Mouse (Mus musculus): ENCODE measurements at regions not wholly inside any gene's neighbourhood (a gene's known extent, or its start where the extent isn't known, plus 50 kb on each side); places are given as distances from the start of the nearest gene placed in this dataset.

DNA sequence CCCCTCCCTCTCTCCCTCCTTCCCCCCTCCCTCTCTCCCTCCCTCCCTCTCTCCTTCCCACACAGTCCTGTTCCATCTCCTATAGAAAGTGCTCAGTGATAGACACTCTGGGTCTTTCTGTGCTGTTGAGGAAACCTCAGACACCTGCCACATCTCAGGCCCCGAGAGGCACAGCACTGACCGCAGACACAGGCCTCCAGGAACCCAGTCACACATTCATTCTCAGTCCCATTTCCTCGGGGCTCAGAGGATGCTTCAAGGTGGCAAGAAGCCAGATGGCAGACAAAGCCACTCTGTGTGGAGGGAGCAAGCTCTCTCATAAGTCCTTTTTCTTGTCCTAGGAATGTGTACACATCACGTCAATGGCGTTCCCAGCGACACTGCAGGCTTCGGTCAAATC, 502.0 kb downstream of the Sox2 start:
- no peak for DNase-seq (ENCODE audit: low spot score)
- no peak overlapping the region for H3K9ac ChIP-seq (replicated peaks; ENCODE audit: low read depth)
- H3K4me2 ChIP-seq (replicated peaks; ENCODE audit: low read depth, low read length): no peak overlapping the region
- no peaks in the 10 kb centered on the region for H3K9me3 ChIP-seq (ENCODE audit: low read length)
- no peak overlapping the region for H3K4me3 ChIP-seq (ENCODE audit: low read depth, low read length)
- no peak overlapping the region for H3K27ac ChIP-seq (ENCODE audit: low read length)
- H3K4me1 ChIP-seq (ENCODE audit: insufficient read depth, low read depth, low read length): no peaks in the 10 kb centered on the region; the same call in 1 of the 2 replicates
- ATAC-seq: no peak
- no peak for TF ChIP-seq CTCF (IDR thresholded peaks at IDR 0.05)
- no peak for TF ChIP-seq EP300 (IDR thresholded peaks at IDR 0.05)
- 54% methylated on average over 7 of the region's 7 CpGs for WGBS
- H3K27me3 ChIP-seq (replicated peaks; ENCODE audit: insufficient read depth, low read length): no peaks in the 10 kb centered on the region
- no peaks in the 10 kb centered on the region for H3K36me3 ChIP-seq (ENCODE audit: insufficient read depth, low read length)

DNA sequence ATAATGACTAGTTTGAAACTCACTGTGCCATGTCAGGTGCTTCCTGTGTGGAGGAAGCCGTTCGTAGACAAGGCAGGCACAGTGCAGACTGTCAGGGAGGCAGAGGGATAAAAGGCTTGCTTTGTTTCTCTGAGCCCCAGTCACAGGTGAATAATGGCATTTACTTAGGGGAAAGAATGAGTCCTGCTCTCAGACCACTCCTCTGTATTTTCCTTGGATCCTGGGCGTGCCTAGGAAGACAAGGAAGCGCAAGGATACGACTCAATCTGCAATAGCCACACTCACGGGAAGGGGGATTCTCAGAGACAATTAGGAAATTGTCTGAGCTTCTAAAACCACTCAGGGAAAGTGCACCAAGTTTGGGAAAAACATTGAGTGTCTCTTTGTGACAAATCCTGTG, 504.1 kb downstream of the Sox2 start:
- no peak overlapping the region for H3K4me3 ChIP-seq (ENCODE audit: low read depth, low read length)
- 48% methylated on average over 6 of the region's 6 CpGs for WGBS
- TF ChIP-seq CTCF (IDR thresholded peaks at IDR 0.05) (no peak), EP300 (IDR thresholded peaks at IDR 0.05) (no peak)
- H3K27me3 ChIP-seq (replicated peaks; ENCODE audit: insufficient read depth, low read length): no peaks in the 10 kb centered on the region
- no peaks in the 10 kb centered on the region; the same call in 1 of the 2 replicates for H3K4me1 ChIP-seq (ENCODE audit: insufficient read depth, low read depth, low read length)
- DNase-seq (ENCODE audit: low spot score): no peak
- H3K9ac ChIP-seq (replicated peaks; ENCODE audit: low read depth): no peak overlapping the region
- H3K4me2 ChIP-seq (replicated peaks; ENCODE audit: low read depth, low read length): no peak overlapping the region
- no peaks in the 10 kb centered on the region for H3K9me3 ChIP-seq (ENCODE audit: low read length)
- H3K27ac ChIP-seq (ENCODE audit: low read length): no peak overlapping the region
- no peaks in the 10 kb centered on the region for H3K36me3 ChIP-seq (ENCODE audit: insufficient read depth, low read length)
- ATAC-seq: no peak

DNA sequence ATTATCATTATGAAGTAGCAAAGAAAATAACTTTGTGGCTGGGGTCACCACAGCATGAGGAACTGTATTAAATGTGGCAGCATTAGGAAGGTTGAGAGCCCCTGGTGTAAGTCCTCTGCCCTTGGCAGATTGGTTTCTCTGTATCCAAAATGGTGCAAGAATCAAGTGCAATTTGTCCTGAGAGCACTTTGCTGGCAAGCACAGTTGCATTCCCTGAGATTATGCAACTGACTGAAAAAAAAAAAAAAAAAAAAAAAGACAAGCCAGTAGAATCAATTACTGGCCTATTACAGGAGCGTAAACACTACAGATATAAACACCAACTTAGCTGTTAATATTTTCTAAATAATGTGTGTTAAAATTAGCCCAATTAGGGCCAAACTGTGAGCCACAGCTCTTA, 518.5 kb downstream of the Sox2 start:
- no peak overlapping the region for H3K4me2 ChIP-seq (replicated peaks; ENCODE audit: low read depth, low read length)
- no peaks in the 10 kb centered on the region for H3K27me3 ChIP-seq (replicated peaks; ENCODE audit: insufficient read depth, low read length)
- H3K9me3 ChIP-seq (ENCODE audit: low read length): no peaks in the 10 kb centered on the region
- H3K36me3 ChIP-seq (ENCODE audit: insufficient read depth, low read length): no peaks in the 10 kb centered on the region
- DNase-seq (ENCODE audit: low spot score): peak; percentile 42
- no peaks in the 10 kb centered on the region for H3K4me1 ChIP-seq (ENCODE audit: insufficient read depth, low read depth, low read length)
- ATAC-seq: no peak; the same call in 1 of the 2 replicates
- H3K9ac ChIP-seq (replicated peaks; ENCODE audit: low read depth): no peak overlapping the region
- H3K27ac ChIP-seq (ENCODE audit: low read length): no peak overlapping the region
- no peak for TF ChIP-seq CTCF (IDR thresholded peaks at IDR 0.05)
- no peak for TF ChIP-seq EP300 (IDR thresholded peaks at IDR 0.05)
- H3K4me3 ChIP-seq (ENCODE audit: low read depth, low read length): no peak overlapping the region
- 83% methylated on average over 1 of the region's 1 CpGs for WGBS

DNA sequence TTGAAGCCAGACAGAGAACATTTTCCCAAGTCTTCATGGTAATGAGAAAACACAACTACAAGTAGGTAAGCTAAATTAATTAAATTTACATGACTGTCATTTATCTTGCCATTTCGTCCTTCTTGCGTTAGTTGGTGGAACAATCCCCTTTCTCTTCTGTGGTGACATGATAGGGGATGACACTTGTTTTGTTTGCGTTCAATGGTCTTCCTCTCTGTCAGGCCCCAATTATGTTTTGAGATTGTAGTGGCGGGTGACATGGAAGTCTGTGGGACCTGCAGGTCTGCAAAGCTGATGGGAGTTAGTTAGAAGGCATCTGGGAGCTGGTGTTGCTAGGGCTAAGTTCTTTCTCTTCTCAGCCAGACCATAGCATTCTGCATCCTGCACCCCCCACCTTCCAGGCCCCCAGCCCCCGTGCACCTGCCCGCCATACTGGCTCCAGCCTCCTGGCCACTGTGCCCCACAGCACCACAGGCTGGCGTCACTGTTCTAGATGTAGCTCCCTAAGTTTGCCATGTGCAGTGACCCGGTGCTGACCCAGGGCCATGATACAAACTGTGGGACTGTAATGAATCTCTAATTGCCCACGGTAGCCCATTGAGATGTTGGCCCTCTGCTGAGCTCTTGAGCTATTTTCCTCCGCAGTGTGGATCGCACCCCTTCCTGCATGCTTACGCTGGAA, 528.7 kb downstream of the Sox2 start:
- TF ChIP-seq CTCF (IDR thresholded peaks at IDR 0.05) (no peak), EP300 (IDR thresholded peaks at IDR 0.05) (no peak)
- 87% methylated on average over 11 of the region's 12 CpGs for WGBS
- Histone ChIP-seq H3K4me1 (ENCODE audit: insufficient read depth, low read depth, low read length) (no peaks in the 10 kb centered on the region), H3K27ac (ENCODE audit: low read length) (no peak overlapping the region), H3K27me3 (replicated peaks; ENCODE audit: insufficient read depth, low read length) (no peaks in the 10 kb centered on the region), H3K36me3 (ENCODE audit: insufficient read depth, low read length) (no peaks in the 10 kb centered on the region), H3K4me2 (replicated peaks; ENCODE audit: low read depth, low read length) (no peak overlapping the region), H3K9me3 (ENCODE audit: low read length) (no peaks in the 10 kb centered on the region), H3K4me3 (ENCODE audit: low read depth, low read length) (no peak overlapping the region), H3K9ac (replicated peaks; ENCODE audit: low read depth) (no peak overlapping the region)
- ATAC-seq (no peak), DNase-seq (ENCODE audit: low spot score) (no peak)

DNA sequence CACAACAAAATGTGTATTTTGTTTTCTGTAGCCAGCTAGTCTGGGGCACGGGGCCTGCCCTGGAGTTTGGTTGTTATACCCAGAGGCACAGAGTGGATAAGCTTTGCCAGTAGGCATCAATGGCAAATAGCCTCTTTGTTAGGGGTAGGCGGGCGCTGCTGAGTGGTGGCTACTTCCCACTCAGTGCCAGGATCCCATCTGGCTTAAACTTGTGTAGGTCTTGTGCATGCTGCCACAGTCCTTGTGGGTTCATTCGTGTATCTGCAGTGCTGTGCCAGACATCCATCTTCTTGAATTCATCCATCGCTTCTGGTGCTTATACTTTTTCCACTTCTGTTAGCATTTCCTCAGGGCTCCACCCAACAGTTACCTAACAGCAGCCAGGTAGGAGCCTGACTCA, 545.4 kb upstream of the Atp11b start:
- Histone ChIP-seq H3K4me3 (ENCODE audit: low read depth, low read length) (no peak overlapping the region), H3K36me3 (ENCODE audit: insufficient read depth, low read length) (no peaks in the 10 kb centered on the region), H3K4me1 (ENCODE audit: insufficient read depth, low read depth, low read length) (no peaks in the 10 kb centered on the region), H3K27ac (ENCODE audit: low read length) (no peak overlapping the region), H3K4me2 (replicated peaks; ENCODE audit: low read depth, low read length) (no peak overlapping the region), H3K27me3 (replicated peaks; ENCODE audit: insufficient read depth, low read length) (no peaks in the 10 kb centered on the region), H3K9ac (replicated peaks; ENCODE audit: low read depth) (no peak overlapping the region), H3K9me3 (ENCODE audit: low read length) (no peaks in the 10 kb centered on the region)
- no peak for ATAC-seq
- TF ChIP-seq EP300 (IDR thresholded peaks at IDR 0.05) (no peak), CTCF (IDR thresholded peaks at IDR 0.05) (no peak)
- DNase-seq (ENCODE audit: low spot score): no peak
- 79% methylated on average over 5 of the region's 5 CpGs for WGBS

DNA sequence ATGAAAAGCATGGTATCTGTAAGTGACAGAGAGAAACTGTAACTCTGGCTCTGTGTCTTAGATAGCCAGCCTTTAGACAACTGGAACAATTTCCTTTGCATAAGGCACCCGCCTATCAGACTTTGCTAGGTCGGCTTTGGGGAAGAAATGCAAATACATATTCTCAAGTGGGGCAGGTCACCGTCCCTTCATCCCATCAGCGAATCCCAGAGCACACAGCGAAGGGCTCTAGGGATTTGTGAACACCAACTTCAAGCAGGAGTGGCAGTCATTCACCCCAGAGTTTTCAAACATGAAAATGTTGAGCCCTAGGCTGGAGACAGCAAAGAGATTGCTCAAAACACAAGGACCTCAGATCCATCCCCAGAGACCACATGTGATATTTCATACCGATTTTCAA, 534.5 kb upstream of the Atp11b start:
- no peaks in the 10 kb centered on the region for H3K27me3 ChIP-seq (replicated peaks; ENCODE audit: insufficient read depth, low read length)
- H3K36me3 ChIP-seq (ENCODE audit: insufficient read depth, low read length): no peaks in the 10 kb centered on the region
- WGBS: 69% methylated on average over 6 of the region's 6 CpGs
- no peaks in the 10 kb centered on the region for H3K4me1 ChIP-seq (ENCODE audit: insufficient read depth, low read depth, low read length)
- H3K27ac ChIP-seq (ENCODE audit: low read length): no peak overlapping the region
- DNase-seq (ENCODE audit: low spot score) (no peak), ATAC-seq (no peak)
- H3K9ac ChIP-seq (replicated peaks; ENCODE audit: low read depth): no peak overlapping the region
- no peaks in the 10 kb centered on the region for H3K9me3 ChIP-seq (ENCODE audit: low read length)
- H3K4me3 ChIP-seq (ENCODE audit: low read depth, low read length): no peak overlapping the region
- no peak for TF ChIP-seq CTCF (IDR thresholded peaks at IDR 0.05)
- H3K4me2 ChIP-seq (replicated peaks; ENCODE audit: low read depth, low read length): no peak overlapping the region

DNA sequence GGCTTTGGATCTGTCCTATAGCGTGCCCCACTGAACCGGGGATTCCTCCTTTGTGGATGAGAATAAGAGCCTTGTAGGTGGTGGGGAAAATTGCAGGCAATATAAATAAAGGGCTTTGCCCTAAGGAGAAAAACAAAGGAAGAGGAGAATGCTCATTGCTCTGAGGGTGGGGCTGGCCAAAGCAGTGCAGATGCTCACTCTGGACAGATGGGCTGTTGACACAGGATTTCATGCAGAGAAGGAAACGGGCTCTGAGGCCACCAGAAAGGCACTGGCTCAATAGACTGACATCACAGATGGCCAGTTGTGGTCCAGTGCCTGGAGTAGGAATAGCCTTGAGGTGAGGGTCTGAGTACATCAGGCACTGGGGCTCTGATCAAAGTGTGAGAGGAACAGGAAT, 532.7 kb upstream of the Atp11b start:
- DNase-seq (ENCODE audit: low spot score): no peak
- TF ChIP-seq CTCF (IDR thresholded peaks at IDR 0.05) (no peak), EP300 (IDR thresholded peaks at IDR 0.05) (no peak)
- no peak for ATAC-seq
- Histone ChIP-seq H3K4me3 (ENCODE audit: low read depth, low read length) (no peak overlapping the region), H3K27me3 (replicated peaks; ENCODE audit: insufficient read depth, low read length) (no peaks in the 10 kb centered on the region), H3K4me1 (ENCODE audit: insufficient read depth, low read depth, low read length) (no peaks in the 10 kb centered on the region), H3K9me3 (ENCODE audit: low read length) (no peaks in the 10 kb centered on the region), H3K9ac (replicated peaks; ENCODE audit: low read depth) (no peak overlapping the region), H3K36me3 (ENCODE audit: insufficient read depth, low read length) (no peaks in the 10 kb centered on the region), H3K27ac (ENCODE audit: low read length) (no peak overlapping the region), H3K4me2 (replicated peaks; ENCODE audit: low read depth, low read length) (no peak overlapping the region)
- 69% methylated on average over 3 of the region's 3 CpGs for WGBS

All from lung, postnatal 0 days (tissue).